Mouse (Mus musculus) cerebral cortex, adult 2 months (tissue): ENCODE data around the gene Rapgefl1.

ENCODE experiments used
- WGBS: fragments of 180-500 bp; shearing (Covaris S2); methylation state at CpG from one replicate; pipeline ENCODE4 v1.1.7; 2018; 5-methylcytosine and 5-hydroxymethylcytosine counted together

Rapgefl1 gene

DNA sequence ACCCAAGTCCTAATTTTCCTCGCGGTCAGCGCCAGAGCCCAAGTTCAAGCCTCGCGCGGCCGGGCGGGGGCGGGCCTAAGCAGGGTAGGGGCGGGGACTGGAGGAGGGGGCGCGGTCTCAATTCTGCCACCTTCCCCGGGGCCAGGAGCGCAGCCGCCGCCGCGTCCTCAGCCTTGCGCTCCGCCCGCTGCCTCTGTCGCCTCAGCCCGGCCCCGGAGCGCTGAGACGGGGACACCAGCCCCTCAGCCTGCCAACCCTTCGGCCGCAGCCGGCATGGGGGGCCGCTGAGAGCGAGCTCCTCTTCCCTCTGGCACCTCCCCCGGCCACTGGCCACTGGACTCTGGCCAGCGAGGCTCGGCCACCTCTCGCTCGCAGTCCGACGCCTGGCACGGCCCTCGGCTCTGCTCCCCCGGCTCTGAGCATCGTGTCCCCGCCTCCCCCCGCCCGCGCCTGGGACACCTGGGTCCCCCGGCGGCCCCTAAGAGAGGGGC is at the start of gene Rapgefl1:
TSS of gene Rapgefl1 (plus strand) at position 135 of the 491 bp plus-strand sequence.
- WGBS = 1% methylated on average over 48 of the region's 48 CpGs

DNA sequence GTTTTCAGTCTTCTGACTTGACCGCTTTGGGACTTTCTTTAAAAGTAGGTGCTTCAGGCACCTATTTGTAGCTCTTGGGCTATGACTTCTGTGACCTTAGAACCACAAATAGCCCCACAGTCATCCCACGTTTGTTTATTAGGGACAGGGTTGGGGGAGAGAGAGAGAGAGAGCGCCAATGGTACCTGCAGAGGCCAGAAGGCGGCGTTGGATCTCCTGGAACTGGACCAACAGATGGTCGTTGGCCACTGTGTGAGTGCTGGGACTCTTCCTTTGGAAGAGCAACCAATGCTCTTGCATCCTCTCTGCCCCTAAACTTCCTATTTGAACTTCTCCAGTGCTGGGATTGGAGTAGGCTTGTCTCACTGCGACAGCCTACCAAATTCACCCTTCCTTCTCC is 49.4 kb upstream of the Rapgefl1 start:
- 21% methylated on average over 7 of the region's 7 CpGs for WGBS

DNA sequence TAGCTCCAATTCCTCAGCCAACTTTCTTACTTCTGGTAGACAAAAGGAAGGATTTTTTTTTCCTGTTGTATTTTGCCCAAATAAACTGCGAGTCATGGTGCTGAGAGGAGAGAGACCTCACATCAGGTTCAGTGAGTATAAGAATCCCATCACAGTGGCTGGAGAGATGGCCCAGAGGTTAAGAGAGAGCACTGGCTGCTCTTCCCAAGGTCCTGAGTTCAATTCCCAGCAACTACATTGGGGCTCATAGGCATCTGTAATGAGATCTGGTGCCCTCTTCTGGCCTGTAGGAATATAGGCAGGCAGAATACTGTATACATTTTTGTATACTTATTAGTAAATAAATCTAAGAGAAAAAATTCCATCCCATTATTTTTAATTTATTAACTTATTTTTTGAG is 48.9 kb upstream of the Rapgefl1 start:
- 80% methylated on average over 1 of the region's 1 CpGs for WGBS

DNA sequence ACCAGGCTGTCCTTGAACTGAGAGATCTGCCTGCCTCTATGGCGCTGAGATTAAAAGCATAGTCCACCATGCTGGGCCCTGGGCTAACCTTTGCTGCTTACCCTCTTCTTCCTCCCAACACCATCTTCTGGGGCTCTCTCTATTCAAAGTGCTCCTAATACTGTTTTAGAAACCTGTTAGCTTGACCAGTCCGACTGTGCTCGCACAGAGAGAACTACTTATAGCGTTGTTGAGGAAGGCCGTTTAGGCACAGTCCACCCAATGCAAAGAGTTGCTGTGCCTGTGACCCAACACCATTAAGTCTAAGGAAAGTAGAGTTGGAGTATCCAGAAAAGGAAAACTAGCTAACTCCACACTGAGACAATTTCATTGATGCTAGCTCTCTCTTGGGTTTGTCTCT is 48.4 kb upstream of the Rapgefl1 start:
- 88% methylated on average over 5 of the region's 5 CpGs for WGBS

DNA sequence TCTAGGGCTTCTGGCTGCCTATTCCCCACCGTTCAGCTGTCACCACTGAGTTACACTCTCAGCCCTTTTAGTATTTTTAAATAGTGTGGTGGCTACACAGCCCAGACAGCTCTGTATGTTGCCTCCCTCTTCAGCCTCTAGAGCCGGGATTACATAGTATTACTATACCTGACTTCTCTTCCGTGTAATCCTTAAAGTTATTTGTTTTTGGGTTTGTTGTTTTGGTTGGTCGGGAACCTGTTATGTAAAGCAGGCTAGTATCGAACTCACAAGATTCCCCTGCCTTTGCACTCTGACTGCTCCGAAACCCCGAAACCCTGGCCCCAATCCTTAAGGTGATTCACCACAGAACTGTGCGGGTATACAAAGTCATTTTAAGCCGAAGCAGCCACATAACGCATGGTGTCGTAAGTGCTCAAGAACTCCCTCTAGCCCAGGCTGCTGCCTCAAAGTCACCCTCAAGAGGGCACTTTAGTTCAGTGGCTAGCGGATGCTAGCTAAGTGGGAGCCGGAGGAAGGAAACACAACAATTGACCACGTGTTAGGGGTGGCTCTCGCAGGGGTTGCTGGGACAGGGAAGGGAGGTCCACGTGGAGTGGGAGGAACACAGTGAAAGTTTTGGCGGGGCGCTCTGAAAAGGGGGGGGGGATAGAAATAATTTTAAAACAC is 47.9 kb upstream of the Rapgefl1 start:
- WGBS = 3% methylated on average over 18 of the region's 18 CpGs

DNA sequence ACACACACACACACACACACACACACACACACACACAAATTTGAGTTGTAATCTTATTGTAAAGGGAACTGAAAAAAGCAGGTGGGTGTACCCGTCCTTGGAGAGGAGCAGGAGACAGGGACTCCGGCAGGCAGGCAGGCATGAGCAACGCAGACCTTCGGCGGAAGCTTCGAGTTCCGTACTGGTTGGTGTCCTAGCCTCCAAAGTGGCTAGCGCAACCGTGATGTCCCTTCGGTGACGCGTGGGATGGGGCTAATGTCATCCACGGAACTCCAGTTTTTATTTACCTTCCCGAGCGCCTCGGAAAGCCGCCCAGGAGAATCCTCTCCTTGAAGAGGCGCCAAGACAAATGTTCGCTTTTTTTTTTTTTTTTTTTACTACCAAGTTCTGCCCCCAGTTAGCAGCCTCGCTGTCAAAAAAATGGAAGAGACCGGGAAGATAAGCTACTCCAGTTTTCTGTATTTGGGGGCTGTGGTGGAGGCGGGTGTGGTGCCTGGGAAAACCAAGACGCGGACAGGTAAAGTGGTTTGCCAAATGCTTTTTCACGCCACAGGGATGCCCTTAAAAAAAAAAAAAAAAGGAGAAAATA is 47.3 kb upstream of the Rapgefl1 start:
- 1% methylated on average over 25 of the region's 25 CpGs for WGBS

DNA sequence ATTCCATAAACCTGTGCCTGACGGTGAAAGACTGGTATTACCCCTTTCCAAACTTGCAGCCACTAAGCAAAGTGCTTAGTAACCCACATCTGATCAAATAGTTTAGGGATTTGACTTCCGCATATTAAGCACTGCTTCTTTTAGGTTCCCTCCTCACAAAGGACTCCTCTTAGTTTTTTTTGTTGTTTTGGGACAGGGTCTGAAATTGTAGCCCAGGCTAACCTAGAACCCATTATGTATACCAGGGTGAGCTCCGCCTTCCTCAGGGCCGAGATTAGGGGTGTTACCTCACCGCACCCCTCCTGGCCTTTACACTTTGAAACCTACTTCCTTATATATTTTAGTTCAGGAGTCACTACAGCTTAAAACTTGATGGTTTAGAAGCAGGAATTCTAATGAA is 46.8 kb upstream of the Rapgefl1 start:
- 32% methylated on average over 5 of the region's 5 CpGs for WGBS

DNA sequence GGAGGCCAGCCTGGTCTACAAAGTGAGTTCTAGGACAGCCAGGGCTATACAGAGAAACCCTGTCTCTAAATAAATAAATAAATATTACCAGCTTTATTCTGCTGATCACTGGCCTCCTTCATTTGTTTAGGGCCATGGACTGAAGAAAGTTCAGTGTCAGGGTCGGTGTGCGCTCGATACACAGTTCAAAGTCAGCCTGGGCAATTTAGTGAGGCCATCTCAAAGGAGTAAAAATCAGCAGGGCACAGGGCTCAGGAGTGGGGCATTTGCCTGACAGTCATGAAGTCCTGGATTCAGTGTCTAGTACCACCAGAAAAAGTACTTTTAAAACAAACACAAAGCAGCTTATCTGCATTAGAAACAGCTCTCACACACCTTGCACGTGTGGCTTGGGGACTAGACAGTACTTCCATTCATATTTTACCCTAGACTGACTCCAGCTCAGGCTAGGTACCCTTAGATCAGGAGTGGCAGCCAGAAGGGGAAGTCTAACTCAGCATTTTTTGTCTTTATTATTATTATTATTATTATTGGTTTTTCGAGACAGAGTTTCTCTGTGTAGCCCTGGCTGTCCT is 45.9 kb upstream of the Rapgefl1 start:
- WGBS = 83% methylated on average over 5 of the region's 5 CpGs

DNA sequence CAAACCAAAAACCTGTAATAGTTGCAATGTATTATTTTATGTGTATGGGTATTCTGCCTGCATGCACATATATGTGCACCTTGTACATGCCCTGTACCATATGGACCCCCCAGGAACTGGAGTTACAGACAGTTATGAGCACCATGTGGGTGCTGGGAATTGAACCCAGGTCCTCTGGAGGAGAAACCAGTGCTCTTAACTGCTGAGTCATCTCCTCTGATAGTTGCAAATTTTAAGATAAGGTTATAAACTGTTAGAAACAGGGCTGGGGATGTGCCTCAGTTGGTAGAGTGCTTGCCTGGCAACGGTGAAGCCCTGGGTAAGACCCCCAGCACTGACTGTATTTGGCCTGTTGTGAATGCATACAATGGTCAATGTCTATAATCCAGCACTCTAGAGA is 45.1 kb upstream of the Rapgefl1 start:
- WGBS = 78% methylated on average over 1 of the region's 1 CpGs

DNA sequence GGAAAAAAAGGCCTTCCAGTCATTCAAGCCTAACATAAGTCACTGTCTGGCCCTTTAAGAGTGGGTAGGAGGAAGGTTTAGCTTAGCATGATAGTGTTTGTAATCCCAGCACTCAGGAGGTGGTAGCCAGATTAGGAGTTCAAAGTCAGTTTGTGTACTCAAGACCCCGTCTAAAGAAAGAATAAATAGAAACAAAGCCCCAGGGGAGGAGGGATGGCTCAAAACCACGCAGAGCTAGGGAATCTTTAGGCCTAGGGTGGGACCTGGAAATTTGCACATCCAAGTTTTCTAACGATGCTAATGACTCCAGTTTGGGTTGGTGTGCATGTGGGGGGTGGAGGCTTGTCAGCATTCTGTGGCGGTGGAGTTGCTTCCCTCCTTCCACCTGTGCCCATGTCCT is 44.5 kb upstream of the Rapgefl1 start:
- WGBS = 13% methylated on average over 4 of the region's 4 CpGs

DNA sequence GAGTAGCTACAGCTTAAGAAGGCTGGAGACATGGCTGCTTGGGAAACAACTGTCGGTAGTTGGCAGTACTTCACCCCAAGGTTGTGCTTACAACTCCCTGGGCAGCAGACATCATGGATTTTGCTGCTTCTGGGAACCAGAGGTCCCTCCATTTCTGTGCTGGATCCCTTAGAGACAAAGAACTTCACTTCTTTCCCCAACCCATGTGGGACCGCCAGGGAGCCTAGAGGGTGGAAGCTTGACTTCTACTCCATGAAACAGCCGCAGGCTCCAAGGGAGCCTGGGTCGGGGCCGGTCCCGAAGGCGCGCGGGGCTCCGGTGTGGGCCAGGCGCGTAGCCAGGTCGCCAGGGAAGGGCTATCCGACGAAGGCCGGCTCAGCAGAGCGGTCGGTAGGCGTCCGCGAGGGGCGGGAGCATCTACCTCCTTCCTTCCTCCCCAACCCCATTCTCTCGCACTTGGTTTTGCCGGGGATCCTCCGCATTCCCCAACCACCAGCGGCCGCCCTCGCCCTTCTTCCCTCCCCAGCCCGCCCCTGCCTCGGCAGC is 42.0 kb upstream of the Rapgefl1 start:
- WGBS = under 1% methylated on average over 29 of the region's 30 CpGs

DNA sequence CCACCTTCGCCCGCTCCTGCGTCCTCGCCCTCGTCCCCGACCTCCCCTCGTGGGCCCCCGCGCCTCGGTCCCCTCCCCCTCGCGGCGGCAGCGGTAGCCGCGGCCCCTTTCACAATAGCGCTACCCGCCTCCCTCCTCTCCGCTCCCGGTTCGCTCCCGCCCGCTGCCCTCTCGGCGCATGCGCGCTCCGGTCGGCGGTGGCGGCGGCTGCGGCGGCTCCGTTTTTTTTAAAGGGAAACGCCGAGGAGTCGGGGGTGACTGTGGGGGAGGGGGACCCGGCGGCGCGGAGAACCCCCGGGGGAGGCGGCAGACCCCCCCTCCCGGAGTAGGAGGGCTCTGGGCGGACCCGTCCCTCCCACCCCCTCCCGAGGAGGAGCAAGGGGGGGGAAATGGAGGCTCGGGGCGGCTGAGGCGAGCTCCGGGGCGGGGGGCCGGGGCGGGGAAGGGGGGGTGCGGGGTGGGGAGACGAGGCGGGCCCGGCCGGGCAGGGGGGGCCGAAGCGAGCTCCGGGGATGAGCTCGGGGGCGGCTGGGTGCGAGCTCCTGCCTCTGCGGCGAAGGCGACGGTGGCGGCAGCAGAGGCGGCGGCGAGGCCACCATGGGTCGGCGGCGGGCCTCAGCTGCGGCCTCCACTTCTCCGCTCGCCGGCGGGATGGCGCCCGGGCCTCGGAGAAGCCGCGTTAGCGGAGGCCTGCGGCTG is 41.4 kb upstream of the Rapgefl1 start, which contains the start of gene Msl1:
TSS of gene Msl1 (plus strand) at position 502 of the 699 bp plus-strand sequence.
- WGBS = under 1% methylated on average over 82 of the region's 89 CpGs

DNA sequence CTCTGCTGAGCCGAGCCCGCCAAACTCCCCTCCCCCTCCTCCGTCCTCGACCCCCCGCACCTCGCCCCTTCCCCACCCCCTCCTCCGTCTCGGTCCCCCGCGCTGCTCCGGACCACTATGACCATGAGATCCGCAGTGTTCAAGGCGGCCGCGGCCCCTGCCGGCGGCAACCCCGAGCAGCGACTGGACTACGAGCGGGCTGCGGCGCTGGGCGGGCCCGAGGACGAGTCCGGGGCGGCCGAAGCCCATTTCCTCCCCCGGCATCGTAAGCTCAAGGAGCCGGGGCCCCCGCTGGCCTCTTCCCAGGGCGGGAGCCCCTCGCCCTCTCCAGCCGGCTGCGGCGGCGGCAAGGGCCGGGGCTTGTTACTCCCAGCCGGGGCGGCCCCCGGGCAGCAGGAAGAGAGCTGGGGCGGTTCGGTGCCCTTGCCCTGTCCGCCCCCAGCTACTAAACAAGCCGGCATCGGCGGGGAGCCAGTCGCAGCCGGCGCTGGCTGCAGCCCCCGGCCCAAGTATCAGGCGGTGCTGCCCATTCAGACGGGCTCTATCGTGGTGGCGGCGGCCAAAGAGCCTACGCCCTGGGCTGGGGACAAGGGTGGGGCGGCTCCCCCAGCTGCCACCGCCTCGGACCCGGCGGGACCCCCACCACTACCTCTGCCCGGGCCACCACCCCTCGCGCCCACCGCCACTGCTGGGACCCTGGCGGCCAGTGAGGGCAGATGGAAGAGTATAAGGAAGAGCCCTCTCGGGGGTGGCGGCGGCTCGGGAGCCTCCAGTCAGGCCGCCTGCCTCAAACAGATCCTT is 40.7 kb upstream of the Rapgefl1 start:
- WGBS = under 1% methylated on average over 64 of the region's 74 CpGs

DNA sequence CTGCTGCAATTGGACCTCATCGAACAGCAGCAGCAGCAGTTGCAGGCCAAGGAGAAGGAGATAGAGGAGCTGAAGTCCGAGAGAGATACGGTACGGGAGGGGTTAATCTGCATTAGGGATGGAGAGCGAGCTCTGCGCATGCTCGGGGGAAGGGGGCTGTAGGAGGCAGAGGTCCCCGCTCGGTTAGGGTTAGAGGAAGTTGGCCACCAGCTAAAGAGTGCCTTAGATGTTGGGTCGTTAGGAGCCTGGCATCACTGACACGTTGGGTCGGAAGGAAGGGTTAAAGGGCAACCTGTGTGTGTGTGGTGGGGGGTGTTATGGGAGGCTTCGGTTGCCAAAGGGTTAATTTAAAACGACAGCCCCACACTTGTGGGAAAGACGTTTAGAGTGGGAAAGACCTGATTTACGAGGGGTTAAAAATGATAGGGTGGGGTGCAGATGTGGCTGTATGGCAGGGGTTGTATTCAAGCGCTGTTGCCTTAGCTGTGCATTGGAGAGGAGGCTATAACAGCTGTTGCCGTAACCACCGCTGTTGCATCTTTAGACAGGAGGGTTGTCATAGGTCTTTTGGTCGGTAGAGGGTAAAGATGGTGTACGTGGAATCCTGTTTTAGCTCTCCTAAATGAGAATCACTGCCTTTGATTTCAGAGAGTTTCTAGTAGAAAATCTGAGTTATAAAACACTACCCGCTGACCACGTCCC is 39.9 kb upstream of the Rapgefl1 start:
- WGBS = under 1% methylated on average over 23 of the region's 23 CpGs

DNA sequence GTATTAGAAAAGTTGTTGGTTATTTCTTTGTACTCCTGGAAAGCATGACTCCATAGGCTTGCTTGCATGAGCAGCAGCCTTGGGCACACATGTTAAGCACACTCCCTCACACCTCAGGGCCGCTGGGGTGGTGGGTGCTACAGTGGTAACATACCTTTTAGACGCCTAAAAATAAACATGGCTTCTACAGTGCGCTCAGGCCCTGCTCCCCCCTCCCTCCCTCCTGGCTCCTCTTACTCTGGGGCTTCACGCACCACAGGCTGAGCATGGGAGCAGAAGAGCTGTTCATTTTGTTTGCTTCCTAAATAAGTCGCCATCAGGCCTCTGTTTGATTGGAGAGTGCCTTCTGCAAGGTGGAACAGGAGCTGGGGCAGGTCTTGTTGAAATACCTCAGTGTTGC is 39.3 kb upstream of the Rapgefl1 start:
- 2% methylated on average over 5 of the region's 5 CpGs for WGBS

DNA sequence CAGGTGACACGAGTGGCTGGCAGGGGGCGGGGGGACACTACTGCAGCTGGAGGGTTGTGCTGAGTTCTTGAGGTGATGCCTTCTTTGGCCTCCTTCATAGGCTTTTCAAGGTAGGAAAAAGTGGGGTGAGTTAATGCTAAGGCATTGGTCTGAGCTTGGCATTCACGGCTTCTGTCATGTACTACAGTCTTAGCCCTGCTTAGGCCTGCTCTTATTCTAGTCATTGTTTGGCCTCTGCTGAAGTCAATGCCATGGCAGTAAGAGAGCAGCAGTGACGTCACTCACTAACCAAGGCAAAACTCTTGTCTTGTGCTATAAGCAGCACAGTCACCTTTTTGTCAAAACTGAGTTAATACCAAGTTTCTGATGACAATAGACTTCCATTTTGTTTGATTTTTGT is 38.7 kb upstream of the Rapgefl1 start:
- 19% methylated on average over 4 of the region's 4 CpGs for WGBS

DNA sequence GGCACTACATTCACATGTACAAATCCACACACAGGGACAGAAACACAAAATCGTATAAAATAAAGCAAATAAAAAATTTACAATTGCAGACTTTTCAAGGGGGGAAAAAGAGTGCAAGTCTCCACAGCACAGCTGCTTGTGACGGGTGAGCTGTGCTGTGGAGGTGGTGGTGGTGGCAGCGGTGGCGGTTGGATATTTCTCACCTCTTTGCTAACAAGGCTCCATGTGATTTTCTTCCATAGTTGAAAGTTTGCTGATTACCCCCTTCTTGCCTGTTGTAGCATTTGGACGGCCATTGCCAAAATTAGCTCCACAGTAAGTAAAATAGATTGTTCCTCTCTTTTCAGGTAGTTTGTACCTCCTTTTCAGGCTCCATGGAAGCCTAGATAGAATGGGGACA is 32.0 kb upstream of the Rapgefl1 start, which contains the start of gene Casc3:
TSS of gene Casc3 (plus strand) at position 301 of the 400 bp plus-strand sequence.
- 71% methylated on average over 5 of the region's 5 CpGs for WGBS

DNA sequence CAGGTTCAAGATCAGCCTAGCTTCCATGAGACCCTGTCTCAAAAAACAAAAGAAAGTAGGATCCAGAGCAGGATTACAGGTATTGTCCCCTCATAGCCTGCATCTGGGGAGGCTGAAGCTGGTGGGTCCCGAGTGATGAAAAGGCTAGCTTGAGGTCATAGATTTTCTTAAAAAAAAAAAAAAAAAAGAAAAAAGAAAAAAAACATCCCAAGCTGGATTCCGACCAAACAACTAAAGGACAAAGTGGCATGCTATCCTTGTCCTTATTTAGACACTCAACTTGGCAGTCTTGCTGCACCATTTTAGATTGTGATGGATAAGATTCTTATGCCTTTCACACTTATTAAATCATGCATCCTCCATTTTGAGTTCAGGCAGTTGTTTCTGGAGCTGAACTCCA is 28.2 kb upstream of the Rapgefl1 start:
- WGBS = 72% methylated on average over 2 of the region's 2 CpGs

DNA sequence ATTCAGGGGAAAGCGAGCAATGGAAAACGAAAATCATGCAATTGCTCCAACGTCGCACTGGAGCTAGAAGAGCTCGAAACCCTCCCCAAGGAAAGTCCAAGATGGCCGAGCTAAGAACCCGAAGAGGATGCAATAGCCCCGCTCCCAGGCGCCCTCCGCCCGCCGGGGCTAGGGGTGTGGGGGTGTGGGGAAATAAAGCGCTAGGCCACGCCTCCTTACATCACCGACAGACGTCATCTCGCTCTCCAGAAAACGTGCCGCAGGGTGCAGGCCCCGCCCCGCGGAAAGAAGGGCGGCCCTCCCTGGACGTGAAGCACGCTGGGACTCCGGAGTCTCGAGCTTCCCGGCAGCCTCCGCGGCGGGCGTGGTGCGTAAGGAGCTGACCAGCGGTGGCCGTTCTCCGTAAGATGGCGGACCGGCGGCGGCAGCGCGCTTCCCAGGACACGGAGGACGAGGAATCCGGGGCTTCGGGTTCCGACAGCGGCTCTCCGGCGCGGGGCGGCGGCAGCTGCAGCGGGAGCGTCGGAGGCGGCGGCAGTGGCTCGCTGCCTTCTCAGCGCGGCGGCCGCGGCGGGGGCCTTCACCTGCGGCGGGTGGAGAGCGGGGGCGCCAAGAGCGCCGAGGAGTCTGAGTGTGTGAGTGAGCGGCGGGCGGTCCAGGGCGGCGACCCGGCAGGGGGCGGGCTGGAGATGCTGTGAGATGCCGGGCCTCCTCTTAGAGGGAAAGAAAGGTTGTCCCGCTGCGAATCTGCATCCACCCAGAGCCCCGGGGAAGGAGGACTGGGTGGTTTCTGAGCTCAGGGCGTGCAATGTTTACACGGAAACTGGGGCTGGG is 26.9 kb upstream of the Rapgefl1 start:
- under 1% methylated on average over 84 of the region's 84 CpGs for WGBS

DNA sequence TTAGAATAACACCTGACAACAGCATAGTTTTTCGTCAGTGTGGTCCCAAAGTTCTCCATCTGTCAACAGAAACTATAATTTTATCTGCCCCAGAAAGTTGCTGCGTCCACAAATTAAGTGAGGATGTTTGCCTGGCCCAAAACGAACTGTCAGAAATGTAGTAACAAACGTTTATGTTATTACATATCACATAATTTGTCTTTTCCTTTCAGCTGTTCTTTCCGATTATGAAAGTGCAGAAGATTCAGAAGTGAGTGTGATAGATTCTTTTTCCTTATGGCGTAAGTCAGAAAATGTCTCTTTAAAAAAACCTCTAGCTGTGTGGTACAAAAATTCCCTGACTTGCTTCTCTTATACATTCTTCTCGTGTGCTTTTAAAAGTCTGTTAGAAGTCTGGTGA is 25.9 kb upstream of the Rapgefl1 start:
- WGBS = 38% methylated on average over 7 of the region's 7 CpGs
